Mouse (Mus musculus): ENCODE results near the gene Usp28. TPM values are rescaled to one million over a fixed set of nuclear protein-coding genes. Genes with fewer than 3 reads are reported as not detected.
"Not testable (repeated sequence)": the region's sequence is repeated elsewhere in the genome, so short reads cannot be mapped to it uniquely, and the experiment has no call there.

The Usp28 gene
- polyA plus RNA-seq, 2 experiments, result 35.3 to 43.2 TPM

GRCm38 (mm10) chr9:48981827-48982226, 3.3 kb upstream of the Usp28 start:
- Histone ChIP-seq H3K4me2 (replicated peaks; ENCODE audit: low read depth, low read length, severe bottlenecking) (no peak overlapping the region), H3K36me3 (ENCODE audit: control insufficient read depth, insufficient read depth, low read length) (no peaks in the 10 kb centered on the region), H3K9me3 (ENCODE audit: control insufficient read depth, low read length) (no peaks in the 10 kb centered on the region), H3K9ac (ENCODE audit: low read depth, low read length, severe bottlenecking) (no peak overlapping the region), H3K27me3 (ENCODE audit: control insufficient read depth, insufficient read depth, low read length) (no peaks in the 10 kb centered on the region), H3K4me1 (ENCODE audit: control insufficient read depth, insufficient read depth, low read length) (peaks cover 3% of the 10 kb centered on the region), H3K4me3 (replicated peaks; ENCODE audit: low read length) (no peak overlapping the region), H3K27ac (replicated peaks; ENCODE audit: low read depth, low read length) (no peak overlapping the region)
- no peak for TF ChIP-seq POLR2A (IDR thresholded peaks at IDR 0.05; ENCODE audit: borderline replicate concordance, extremely low read depth, insufficient read depth, insufficient read length)
- ATAC-seq (ENCODE audit: low FRiP score, low read depth) (no peak), DNase-seq (ENCODE audit: low spot score) (no peak)

GRCm38 (mm10) chr9:48983801-48984200, 1.4 kb upstream of the Usp28 start:
- H3K4me1 ChIP-seq (ENCODE audit: control insufficient read depth, insufficient read depth, low read length), result peaks cover 12% of the 10 kb centered on the region
- H3K4me2 ChIP-seq (replicated peaks; ENCODE audit: low read depth, low read length, severe bottlenecking); H3K9me3 ChIP-seq (ENCODE audit: control insufficient read depth, low read length); H3K9ac ChIP-seq (ENCODE audit: low read depth, low read length, severe bottlenecking); ATAC-seq (ENCODE audit: low FRiP score, low read depth); DNase-seq (ENCODE audit: low spot score); H3K27me3 ChIP-seq (ENCODE audit: control insufficient read depth, insufficient read depth, low read length); H3K27ac ChIP-seq (replicated peaks; ENCODE audit: low read depth, low read length); H3K36me3 ChIP-seq (ENCODE audit: control insufficient read depth, insufficient read depth, low read length); H3K4me3 ChIP-seq (replicated peaks; ENCODE audit: low read length): not testable (repeated sequence)
- WGBS, result 93% methylated on average over 6 of the region's 6 CpGs

GRCm38 (mm10) chr9:48984320-48984844, 793 bp upstream of the Usp28 start:
- H3K36me3 ChIP-seq (ENCODE audit: control insufficient read depth, insufficient read depth, low read length), result no peaks in the 10 kb centered on the region
- peak overlapping the region; percentile 83 for H3K27ac ChIP-seq (replicated peaks; ENCODE audit: low read depth, low read length)
- no peak for ATAC-seq (ENCODE audit: low FRiP score, low read depth)
- peak overlapping the region; percentile 58 for H3K4me2 ChIP-seq (replicated peaks; ENCODE audit: low read depth, low read length, severe bottlenecking)
- peaks cover 12% of the 10 kb centered on the region for H3K4me1 ChIP-seq (ENCODE audit: control insufficient read depth, insufficient read depth, low read length)
- H3K9ac ChIP-seq (ENCODE audit: low read depth, low read length, severe bottlenecking), result peak overlapping the region; percentile 61
- H3K27me3 ChIP-seq (ENCODE audit: control insufficient read depth, insufficient read depth, low read length), result no peaks in the 10 kb centered on the region
- 26% methylated on average over 8 of the region's 8 CpGs for WGBS
- DNase-seq (ENCODE audit: low spot score), result no peak
- H3K4me3 ChIP-seq (replicated peaks; ENCODE audit: low read length), result peak overlapping the region; percentile 73
- no peaks in the 10 kb centered on the region for H3K9me3 ChIP-seq (ENCODE audit: control insufficient read depth, low read length)
- no peak for TF ChIP-seq POLR2A (IDR thresholded peaks at IDR 0.05; ENCODE audit: borderline replicate concordance, extremely low read depth, insufficient read depth, insufficient read length)

- H3K9me3 ChIP-seq (ENCODE audit: control insufficient read depth, low read length), result no peaks in the 10 kb centered on the region
- DNase-seq (ENCODE audit: low spot score) (peak; percentile 21), ATAC-seq (ENCODE audit: low FRiP score, low read depth) (no peak; the same call in 1 of the 2 replicates)
- H3K36me3 ChIP-seq (ENCODE audit: control insufficient read depth, insufficient read depth, low read length), result no peaks in the 10 kb centered on the region
- peak overlapping the region; percentile 58 for H3K4me2 ChIP-seq (replicated peaks; ENCODE audit: low read depth, low read length, severe bottlenecking)
- peak overlapping the region; percentile 64 for H3K9ac ChIP-seq (ENCODE audit: low read depth, low read length, severe bottlenecking)
- no peak for TF ChIP-seq POLR2A (IDR thresholded peaks at IDR 0.05; ENCODE audit: borderline replicate concordance, extremely low read depth, insufficient read depth, insufficient read length)
- H3K27me3 ChIP-seq (ENCODE audit: control insufficient read depth, insufficient read depth, low read length), result no peaks in the 10 kb centered on the region
- 0 out of 2 replicates have a peak overlapping the region, but pooled peaks have one; percentile 33 for H3K27ac ChIP-seq (replicated peaks; ENCODE audit: low read depth, low read length)
- under 1% methylated on average over 20 of the region's 20 CpGs for WGBS
- H3K4me3 ChIP-seq (replicated peaks; ENCODE audit: low read length), result peak overlapping the region; percentile 73
- H3K4me1 ChIP-seq (ENCODE audit: control insufficient read depth, insufficient read depth, low read length), result peaks cover 12% of the 10 kb centered on the region
Observed at GRCm38 (mm10) chr9:48985708-48986088, 523 bp downstream of the Usp28 start.

GRCm38 (mm10) chr9:48986616-48987141, 1.5 kb downstream of the Usp28 start:
- H3K4me1 ChIP-seq (ENCODE audit: control insufficient read depth, insufficient read depth, low read length), result peaks cover 12% of the 10 kb centered on the region
- H3K4me2 ChIP-seq (replicated peaks; ENCODE audit: low read depth, low read length, severe bottlenecking), result peak overlapping the region; percentile 33
- ATAC-seq (ENCODE audit: low FRiP score, low read depth) (no peak), DNase-seq (ENCODE audit: low spot score) (no peak)
- no peak overlapping the region for H3K9ac ChIP-seq (ENCODE audit: low read depth, low read length, severe bottlenecking)
- TF ChIP-seq POLR2A (IDR thresholded peaks at IDR 0.05; ENCODE audit: borderline replicate concordance, extremely low read depth, insufficient read depth, insufficient read length), result no peak
- 27% methylated on average over 7 of the region's 7 CpGs for WGBS
- H3K4me3 ChIP-seq (replicated peaks; ENCODE audit: low read length), result peak overlapping the region; percentile 13; the same call in 1 of the 2 replicates
- no peaks in the 10 kb centered on the region for H3K36me3 ChIP-seq (ENCODE audit: control insufficient read depth, insufficient read depth, low read length)
- H3K27ac ChIP-seq (replicated peaks; ENCODE audit: low read depth, low read length), result no peak overlapping the region
- H3K27me3 ChIP-seq (ENCODE audit: control insufficient read depth, insufficient read depth, low read length), result no peaks in the 10 kb centered on the region
- no peaks in the 10 kb centered on the region for H3K9me3 ChIP-seq (ENCODE audit: control insufficient read depth, low read length)

Measured in limb, embryonic 14.5 days (tissue).